ENCODE assay signal across 10 mouse cellular contexts in the genomic region with DNA sequence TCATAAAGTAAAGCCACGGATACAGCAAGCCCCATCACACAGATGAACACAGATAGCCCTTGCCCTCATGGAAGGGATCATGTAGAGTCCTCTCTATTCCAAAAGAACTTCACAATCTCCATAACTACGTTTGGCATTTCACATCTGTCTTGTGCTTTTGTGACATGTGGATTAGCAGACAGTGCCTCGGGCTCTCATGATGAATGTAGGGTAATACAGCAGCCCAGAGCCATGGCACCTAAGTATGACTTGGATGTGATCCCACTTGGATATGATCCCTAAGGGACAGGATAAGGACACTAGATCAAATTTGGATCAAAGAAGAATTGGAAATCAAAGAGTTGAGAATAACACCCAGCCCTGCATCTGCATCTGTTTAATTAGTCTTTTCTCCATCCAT.
"Had no signal": no experiment of that assay in that cellular context is flagged by ENCODE, and none has a peak within 500 bp of the region (broad histone marks: within the 10 kb centered on the region; RNA-seq: fewer than 3 reads in every experiment).

No protein-coding gene starts in this region.

- DNase-seq: lung, adult 18-20 months; lung, embryonic 14.5 days; lung, postnatal 10 days; lung, postnatal 4 days; midbrain, embryonic 14.5 days; right cerebral cortex, adult 18-20 months; right cerebral cortex, postnatal 25 days; thymus, adult 2 months; thymus, postnatal 25 days; thymus, postnatal 4 days had no signal
